Mouse (Mus musculus): ENCODE results near the gene Nudt15. TPM values are rescaled to one million over a fixed set of nuclear protein-coding genes. Genes with fewer than 3 reads are reported as not detected.
"Not testable (repeated sequence)": the region's sequence is repeated elsewhere in the genome, so short reads cannot be mapped to it uniquely, and the experiment has no call there.

Gene Nudt15
- polyA plus RNA-seq, 1 experiment from 2014 or later: 4.5 TPM

DNA sequence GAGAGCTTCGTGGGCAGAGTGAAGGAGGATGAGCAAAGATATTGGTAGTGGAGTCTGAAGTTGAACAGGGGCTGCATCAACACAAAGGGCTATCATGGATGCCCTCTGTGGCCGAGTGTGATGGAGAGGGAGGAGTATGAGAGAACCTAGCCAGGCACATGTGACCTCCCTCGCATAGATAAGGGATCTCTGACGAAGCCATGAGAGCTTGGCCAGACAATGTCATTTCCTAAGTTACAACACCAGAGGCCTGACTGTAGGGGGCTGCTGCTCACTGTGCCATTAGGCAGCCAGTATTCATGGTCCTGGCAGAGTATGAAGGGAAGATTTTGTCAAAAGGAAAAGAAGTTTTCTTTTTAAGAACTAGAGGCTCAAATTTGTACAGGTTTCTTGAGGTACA is 1.0 kb downstream of the Nudt15 start:
- Histone ChIP-seq H3K4me1 (no peaks in the 10 kb centered on the region), H3K4me3 (replicated peaks) (no peak overlapping the region), H3K9me3 (no peaks in the 10 kb centered on the region), H3K27ac (no peak overlapping the region), H3K4me2 (no peak overlapping the region), H3K9ac (no peak overlapping the region), H3K27me3 (replicated peaks) (no peaks in the 10 kb centered on the region), H3K36me3 (no peaks in the 10 kb centered on the region)
- no peak for ATAC-seq (ENCODE audit: insufficient read depth, low FRiP score, low read depth)
- WGBS: 42% methylated on average over 4 of the region's 4 CpGs

GRCm38 (mm10) chr14:73543781-73544180 is 4.3 kb downstream of the Nudt15 start:
- H3K4me3 ChIP-seq (replicated peaks): no peak overlapping the region
- H3K9me3 ChIP-seq: no peaks in the 10 kb centered on the region
- no peak overlapping the region for H3K27ac ChIP-seq
- no peaks in the 10 kb centered on the region for H3K27me3 ChIP-seq (replicated peaks)
- 72% methylated on average over 6 of the region's 6 CpGs for WGBS
- ATAC-seq (ENCODE audit: insufficient read depth, low FRiP score, low read depth): no peak
- H3K4me2 ChIP-seq: no peak overlapping the region
- H3K36me3 ChIP-seq: no peaks in the 10 kb centered on the region
- no peaks in the 10 kb centered on the region for H3K4me1 ChIP-seq
- H3K9ac ChIP-seq: no peak overlapping the region

- 78% methylated on average over 2 of the region's 2 CpGs for WGBS
- Histone ChIP-seq H3K4me3 (replicated peaks) (no peak overlapping the region), H3K4me2 (no peak overlapping the region), H3K36me3 (no peaks in the 10 kb centered on the region), H3K27ac (no peak overlapping the region), H3K9ac (no peak overlapping the region), H3K4me1 (no peaks in the 10 kb centered on the region), H3K9me3 (no peaks in the 10 kb centered on the region), H3K27me3 (replicated peaks) (no peaks in the 10 kb centered on the region)
- no peak for ATAC-seq (ENCODE audit: insufficient read depth, low FRiP score, low read depth)
These were observed 12.4 kb downstream of the Nudt15 start for GRCm38 (mm10) chr14:73535641-73536040.

DNA sequence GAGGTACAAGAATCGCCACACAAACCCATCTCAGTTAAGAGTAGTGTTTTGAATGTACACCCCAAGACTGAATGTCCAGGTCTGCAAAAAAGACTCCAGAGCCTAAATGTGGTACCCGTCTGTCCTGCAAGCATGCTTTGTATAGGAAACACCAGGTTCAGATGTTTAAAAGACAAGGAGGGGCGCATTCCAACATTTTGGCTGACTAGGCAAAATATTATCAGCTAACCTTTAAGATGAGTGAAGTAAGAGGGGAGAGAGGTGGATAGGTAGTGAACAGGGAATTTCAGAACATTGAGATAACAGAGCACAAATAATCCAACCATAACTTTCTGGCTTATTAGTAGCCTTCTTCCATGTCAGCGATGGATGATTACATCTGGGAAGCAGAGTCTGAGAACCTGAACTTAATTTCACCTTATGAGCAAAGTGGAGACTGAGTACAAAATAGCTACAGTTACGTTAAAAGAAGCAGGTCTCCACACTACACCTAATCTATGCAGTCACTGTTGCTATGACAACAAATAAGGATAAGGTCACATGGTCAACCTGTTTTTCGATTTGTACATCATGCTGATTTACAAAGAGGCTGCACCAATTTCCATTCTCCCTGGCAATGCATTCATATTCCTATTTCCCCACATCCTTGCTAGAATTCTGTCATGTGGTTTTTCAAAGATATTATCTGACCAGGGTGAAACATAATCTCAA is 14.1 kb downstream of the Nudt15 start:
- no peaks in the 10 kb centered on the region for H3K9me3 ChIP-seq
- no peaks in the 10 kb centered on the region for H3K4me1 ChIP-seq
- no peaks in the 10 kb centered on the region for H3K27me3 ChIP-seq (replicated peaks)
- H3K4me2 ChIP-seq: no peak overlapping the region
- no peak overlapping the region for H3K27ac ChIP-seq
- H3K9ac ChIP-seq: no peak overlapping the region
- H3K4me3 ChIP-seq (replicated peaks): no peak overlapping the region
- WGBS: 59% methylated on average over 6 of the region's 6 CpGs
- H3K36me3 ChIP-seq: no peaks in the 10 kb centered on the region
- ATAC-seq (ENCODE audit: insufficient read depth, low FRiP score, low read depth): no peak

DNA sequence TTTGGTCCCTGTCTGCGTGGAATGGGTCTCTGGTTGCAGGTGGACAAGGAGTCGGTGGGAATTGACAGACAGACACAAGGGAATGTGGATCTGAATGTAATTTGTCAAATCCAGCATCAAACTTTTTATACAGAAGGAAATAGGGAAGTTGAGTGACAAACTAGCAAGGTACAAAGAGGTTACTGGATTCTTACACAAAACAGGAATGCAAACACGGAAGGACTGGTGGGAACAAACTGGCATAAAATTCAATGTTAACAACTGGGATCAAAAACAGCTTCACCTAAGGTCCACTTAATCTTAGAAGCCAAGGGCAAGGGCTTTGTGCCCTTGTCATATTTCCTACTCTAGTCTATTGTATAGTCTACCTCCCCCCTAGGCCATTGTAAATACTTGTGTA is 19.4 kb downstream of the Nudt15 start:
- not testable (repeated sequence) for H3K9me3 ChIP-seq; H3K4me2 ChIP-seq; H3K27me3 ChIP-seq (replicated peaks); ATAC-seq (ENCODE audit: insufficient read depth, low FRiP score, low read depth); H3K27ac ChIP-seq; H3K36me3 ChIP-seq; H3K4me1 ChIP-seq; H3K9ac ChIP-seq; H3K4me3 ChIP-seq (replicated peaks)
- WGBS: 85% methylated on average over 3 of the region's 3 CpGs

- under 1% methylated on average over 41 of the region's 41 CpGs for whole genome bisulfite sequencing
- ATAC-seq (ENCODE audit: insufficient read depth, low FRiP score, low read depth): peak; percentile 100
- no peaks in the 10 kb centered on the region for H3K27me3 ChIP-seq (replicated peaks)
- peak within 1 kb of the TSS; percentile 47 for H3K4me2 ChIP-seq
- no peaks in the 10 kb centered on the region for H3K36me3 ChIP-seq
- H3K4me1 ChIP-seq: 0 out of 2 replicates have a peak, but pooled peaks cover 5% of the 10 kb centered on the region
- H3K9ac ChIP-seq: 0 out of 2 replicates have a peak within 1 kb of the TSS, but pooled peaks have one; percentile 9
- H3K4me3 ChIP-seq (replicated peaks): peak within 1 kb of the TSS; percentile 54
- peak within 1 kb of the TSS; percentile 87 for H3K27ac ChIP-seq
- H3K9me3 ChIP-seq: no peaks in the 10 kb centered on the region
These were observed 23.1 kb downstream of the Nudt15 start, which contains the start of gene Sucla2 for GRCm38 (mm10) chr14:73524766-73525448. Gene Sucla2, plus strand, starts transcription at chr14:73525319.

GRCm38 (mm10) chr14:73524136-73524535 is 23.9 kb downstream of the Nudt15 start:
- Histone ChIP-seq H3K36me3 (no peaks in the 10 kb centered on the region), H3K9ac (no peak overlapping the region), H3K27me3 (replicated peaks) (no peaks in the 10 kb centered on the region), H3K4me1 (0 out of 2 replicates have a peak, but pooled peaks cover 5% of the 10 kb centered on the region), H3K9me3 (no peaks in the 10 kb centered on the region), H3K4me3 (replicated peaks) (no peak overlapping the region), H3K4me2 (peak overlapping the region; percentile 47; the same call in 1 of the 2 replicates), H3K27ac (no peak overlapping the region)
- ATAC-seq (ENCODE audit: insufficient read depth, low FRiP score, low read depth): no peak
- WGBS: 70% methylated on average over 3 of the region's 3 CpGs

DNA sequence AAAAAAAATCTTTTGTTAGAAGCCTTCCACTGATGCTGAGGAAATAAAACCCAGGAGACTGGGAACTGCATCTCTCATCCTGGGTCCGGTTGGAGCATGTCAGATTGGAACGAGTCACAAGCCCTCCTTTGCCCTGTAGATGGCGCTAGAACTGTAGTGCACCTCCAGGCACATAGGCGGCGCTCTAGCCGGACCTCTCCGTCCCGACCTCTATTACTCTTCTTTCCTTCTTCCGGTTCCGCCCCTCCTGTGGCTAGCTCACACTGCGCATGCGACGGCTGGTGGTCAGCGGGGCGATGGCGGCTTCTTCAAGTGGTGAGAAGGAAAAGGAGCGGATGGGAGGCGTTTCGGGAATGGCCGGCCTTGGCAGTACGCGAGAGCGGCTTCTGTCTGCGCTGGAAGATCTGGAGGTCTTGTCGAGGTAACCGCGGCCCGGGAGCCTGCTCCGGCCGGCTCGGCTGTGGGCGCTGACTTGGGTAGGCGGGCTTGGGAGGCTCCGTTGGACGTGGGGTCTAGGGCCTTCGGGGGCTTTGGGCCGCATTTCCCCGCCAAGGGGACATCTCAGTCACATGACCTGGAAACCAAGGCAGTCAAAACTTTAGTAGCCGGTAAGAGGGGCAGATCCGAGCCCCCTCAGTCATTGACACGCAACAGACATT is 38.1 kb downstream of the Nudt15 start, which contains the start of gene Med4:
Med4 (plus strand) TSS at position 261 of the 659 bp plus-strand sequence.
- H3K4me1 ChIP-seq: peaks cover 6% of the 10 kb centered on the region; the same call in 1 of the 2 replicates
- peak; percentile 94 for ATAC-seq (ENCODE audit: insufficient read depth, low FRiP score, low read depth)
- WGBS: under 1% methylated on average over 37 of the region's 41 CpGs
- H3K9me3 ChIP-seq: no peaks in the 10 kb centered on the region
- peak within 1 kb of the TSS; percentile 90 for H3K4me2 ChIP-seq
- H3K9ac ChIP-seq: peak within 1 kb of the TSS; percentile 92
- 0 out of 2 replicates have a peak, but pooled peaks cover 2% of the 10 kb centered on the region for H3K36me3 ChIP-seq
- H3K27ac ChIP-seq: peak within 1 kb of the TSS; percentile 31; the same call in 1 of the 2 replicates
- no peaks in the 10 kb centered on the region for H3K27me3 ChIP-seq (replicated peaks)
- H3K4me3 ChIP-seq (replicated peaks): peak within 1 kb of the TSS; percentile 95

- no peak overlapping the region for H3K4me2 ChIP-seq
- no peaks in the 10 kb centered on the region for H3K9me3 ChIP-seq
- no peaks in the 10 kb centered on the region for H3K27me3 ChIP-seq (replicated peaks)
- ATAC-seq (ENCODE audit: insufficient read depth, low FRiP score, low read depth): no peak
- no peaks in the 10 kb centered on the region for H3K36me3 ChIP-seq
- H3K9ac ChIP-seq: no peak overlapping the region
- no peak overlapping the region for H3K4me3 ChIP-seq (replicated peaks)
- H3K27ac ChIP-seq: no peak overlapping the region
- 91% methylated on average over 6 of the region's 6 CpGs for WGBS
- H3K4me1 ChIP-seq: peaks cover 6% of the 10 kb centered on the region; the same call in 1 of the 2 replicates
These were observed 39.2 kb downstream of the Nudt15 start for GRCm38 (mm10) chr14:73508630-73509395.

DNA sequence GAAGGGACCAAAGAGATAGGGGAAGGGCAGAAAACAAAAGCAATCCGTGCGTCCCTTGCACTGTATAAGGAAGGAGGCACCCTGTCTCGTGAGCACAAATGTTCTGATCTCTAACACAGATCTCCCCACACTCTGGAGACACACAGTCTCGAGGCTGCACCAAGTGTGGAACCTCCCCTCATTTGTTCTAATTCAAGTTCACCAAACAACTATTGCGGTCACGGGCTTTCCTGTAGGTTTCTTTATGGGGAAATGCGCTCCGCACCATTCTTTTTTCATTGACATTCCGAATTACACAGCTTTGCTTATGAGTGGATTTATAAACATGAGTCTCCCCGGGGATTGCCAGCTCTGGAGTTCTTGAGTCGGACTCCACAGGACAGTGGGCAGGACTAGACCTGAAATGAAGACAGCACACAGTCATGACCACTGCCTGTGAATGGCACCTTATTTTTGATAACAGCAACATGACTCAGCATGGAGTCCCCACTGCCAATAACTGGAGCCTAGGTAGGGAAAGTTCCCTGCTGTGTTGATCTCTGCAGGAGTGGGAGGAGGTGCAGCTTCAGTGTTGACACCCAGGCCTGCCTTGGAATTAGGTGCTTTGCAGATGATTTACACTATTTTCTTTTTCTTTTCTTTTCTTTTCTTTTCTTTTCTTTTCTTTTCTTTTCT is 40.2 kb downstream of the Nudt15 start:
- Histone ChIP-seq H3K4me1 (peaks cover 10% of the 10 kb centered on the region; the same call in 1 of the 2 replicates), H3K4me3 (replicated peaks) (no peak overlapping the region), H3K27ac (no peak overlapping the region), H3K36me3 (no peaks in the 10 kb centered on the region), H3K9me3 (no peaks in the 10 kb centered on the region), H3K4me2 (peak overlapping the region; percentile 12; the same call in 1 of the 2 replicates), H3K9ac (no peak overlapping the region), H3K27me3 (replicated peaks) (no peaks in the 10 kb centered on the region)
- ATAC-seq (ENCODE audit: insufficient read depth, low FRiP score, low read depth): no peak
- WGBS: 47% methylated on average over 11 of the region's 11 CpGs

- peaks cover 10% of the 10 kb centered on the region; the same call in 1 of the 2 replicates for H3K4me1 ChIP-seq
- ATAC-seq (ENCODE audit: insufficient read depth, low FRiP score, low read depth): no peak
- WGBS: 82% methylated on average over 15 of the region's 15 CpGs
- H3K4me3 ChIP-seq (replicated peaks): no peak overlapping the region
- no peaks in the 10 kb centered on the region for H3K36me3 ChIP-seq
- no peak overlapping the region for H3K9ac ChIP-seq
- H3K4me2 ChIP-seq: no peak overlapping the region
- no peak overlapping the region for H3K27ac ChIP-seq
- no peaks in the 10 kb centered on the region for H3K9me3 ChIP-seq
- H3K27me3 ChIP-seq (replicated peaks): no peaks in the 10 kb centered on the region
These were observed 40.8 kb downstream of the Nudt15 start for GRCm38 (mm10) chr14:73507200-73507599.

Data from stomach, embryonic 15.5 days (tissue).